Mouse (Mus musculus) right cerebral cortex, adult 18-20 months (tissue): ENCODE measurements around the gene Slc5a11.

ENCODE experiments used
- DNase-seq: peaks from one replicate; pipeline ENCODE4 v3.0.0; 2022; ENCODE audit warnings: mixed read lengths

Slc5a11 gene

DNA sequence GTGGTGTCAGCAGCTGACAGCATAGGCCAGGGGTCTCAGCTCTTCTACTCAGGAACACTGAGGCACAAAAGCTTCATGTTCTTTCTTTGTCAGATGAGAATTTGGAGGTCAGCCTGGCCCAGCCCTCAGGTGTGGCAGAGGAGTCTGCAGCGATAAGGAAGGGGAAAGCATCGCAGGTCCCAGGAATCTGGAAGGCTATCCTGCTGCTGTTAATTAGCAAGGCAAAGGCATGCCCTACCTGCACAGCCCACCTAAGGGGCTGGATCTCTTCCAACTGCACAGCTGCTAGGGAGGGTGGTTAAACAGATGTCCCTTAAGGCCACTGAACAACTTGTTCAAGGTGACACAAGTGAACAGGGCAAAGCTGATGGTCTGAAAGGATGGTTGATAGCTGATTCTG is 558 bp downstream of the Slc5a11 start:
- no peak for DNase-seq

DNA sequence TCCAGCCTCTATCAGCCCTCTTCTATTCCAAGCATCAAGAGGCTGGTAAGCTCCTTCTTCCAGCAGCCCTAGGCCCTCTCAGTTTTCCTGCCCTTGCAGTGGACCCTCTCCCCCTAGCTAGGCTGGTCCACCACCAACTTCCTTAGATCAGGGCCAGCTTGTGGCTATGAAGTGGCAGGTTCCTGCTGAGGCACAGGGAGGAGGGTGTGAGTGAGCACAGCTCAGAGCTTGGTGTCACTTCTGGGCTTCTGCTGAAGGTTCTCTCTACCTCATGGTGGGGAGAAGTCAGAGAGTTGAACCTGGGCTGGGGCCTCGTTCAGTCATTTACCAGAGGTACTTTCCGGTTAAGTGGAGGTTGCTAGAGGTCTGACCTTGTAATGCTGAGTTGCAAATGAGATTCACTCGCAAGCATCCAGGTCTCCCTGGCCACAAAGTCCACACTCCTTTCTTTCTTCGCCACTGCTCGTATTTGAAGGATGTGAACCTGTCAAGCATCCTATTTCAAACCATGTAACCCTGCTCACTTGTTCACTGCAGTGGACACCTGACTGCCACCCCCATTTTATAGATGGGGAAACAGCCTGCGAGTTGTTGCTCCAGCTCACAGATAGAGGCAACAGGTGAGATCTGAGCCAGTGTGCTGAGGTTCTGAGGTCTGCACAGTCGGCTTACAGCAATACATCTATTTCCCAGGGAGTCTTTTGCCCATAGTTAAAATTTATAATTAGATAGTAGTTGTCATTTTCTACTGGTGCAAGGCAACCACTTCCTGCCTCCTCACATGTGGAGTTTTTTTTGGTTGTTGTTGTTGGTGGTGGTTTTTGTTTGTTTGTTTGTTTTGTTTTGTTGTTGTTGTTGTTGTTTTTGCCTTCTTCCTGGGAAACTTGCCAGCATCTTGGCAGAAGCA is 3.1 kb downstream of the Slc5a11 start:
- DNase-seq, result no peak

DNA sequence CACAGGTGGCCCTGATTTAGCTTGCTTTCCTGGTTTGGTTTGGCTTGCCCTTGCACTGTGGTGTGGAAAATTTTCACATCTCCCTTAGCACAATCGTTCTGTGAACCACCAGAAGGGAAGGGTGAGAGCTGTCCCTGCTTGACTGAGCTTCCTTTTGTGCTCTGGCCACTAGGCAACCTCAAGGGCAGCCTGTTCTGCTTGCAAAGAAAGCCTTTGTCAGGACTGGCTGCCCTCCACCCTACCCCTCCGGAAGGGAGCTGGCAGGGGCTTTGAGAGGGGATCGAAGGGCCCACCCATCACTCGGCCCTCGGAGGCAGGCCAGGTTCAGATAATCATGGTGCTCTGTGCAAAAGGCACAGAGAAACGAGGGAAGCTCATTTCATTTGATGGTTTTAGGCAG is 4.0 kb downstream of the Slc5a11 start:
- peak; percentile 60 for DNase-seq

DNA sequence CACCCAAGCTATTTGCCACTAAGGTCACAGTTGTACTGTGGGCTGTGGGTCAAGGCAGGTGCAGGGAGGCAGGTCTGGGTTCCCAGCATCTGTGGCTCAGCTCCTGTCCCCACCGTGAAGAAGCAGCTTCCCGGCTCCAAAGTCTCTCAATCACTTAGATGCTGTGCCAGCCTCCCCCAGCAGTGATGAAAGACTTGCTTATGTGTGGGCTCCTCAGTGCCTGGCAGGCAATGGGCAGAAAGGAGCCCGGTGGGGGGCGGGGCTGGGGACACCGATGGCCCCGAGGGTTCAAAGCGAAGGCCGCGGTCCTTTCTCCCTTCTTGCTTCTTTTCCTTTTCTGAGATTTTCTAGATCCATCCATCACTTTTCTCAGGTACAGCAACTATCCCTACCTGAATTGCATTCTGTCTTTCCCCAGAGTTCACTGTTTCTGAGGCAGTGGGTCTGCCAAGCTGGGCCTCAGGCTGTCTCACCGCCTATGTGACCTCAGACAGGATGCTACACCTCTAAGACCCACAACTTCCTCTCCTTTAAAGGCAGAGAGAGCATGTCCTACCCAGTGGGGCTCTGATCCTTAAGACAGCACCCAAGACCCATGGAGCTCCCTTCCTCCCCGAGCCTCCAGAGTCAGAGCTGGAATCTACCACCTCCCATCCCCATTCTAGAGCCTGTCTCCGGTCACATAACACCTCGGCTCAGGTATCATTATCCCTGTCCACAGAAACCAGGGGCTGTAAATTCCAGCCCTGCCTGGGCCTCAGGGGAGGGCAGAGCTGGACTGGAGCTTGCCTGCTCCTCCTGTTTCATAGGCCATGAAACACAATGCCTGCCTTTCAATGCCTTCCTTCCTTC is 5.4 kb downstream of the Slc5a11 start:
- DNase-seq, result peak; percentile 41

DNA sequence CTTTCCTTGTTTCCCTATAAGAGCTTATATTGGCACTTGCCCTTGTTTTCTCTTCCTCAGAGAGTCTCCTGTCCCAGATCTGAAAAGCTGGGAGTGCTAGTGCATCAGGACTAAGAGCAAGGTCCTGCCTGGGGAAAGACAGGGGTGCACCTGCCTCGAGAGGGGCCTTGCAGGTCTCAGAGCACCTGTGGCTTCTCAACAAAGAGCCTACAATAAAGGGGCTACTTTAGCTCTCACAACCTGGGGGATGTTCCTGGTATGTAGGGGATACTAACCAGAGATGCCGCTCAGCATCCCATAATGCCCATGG is 6.0 kb downstream of the Slc5a11 start:
- DNase-seq, result no peak

DNA sequence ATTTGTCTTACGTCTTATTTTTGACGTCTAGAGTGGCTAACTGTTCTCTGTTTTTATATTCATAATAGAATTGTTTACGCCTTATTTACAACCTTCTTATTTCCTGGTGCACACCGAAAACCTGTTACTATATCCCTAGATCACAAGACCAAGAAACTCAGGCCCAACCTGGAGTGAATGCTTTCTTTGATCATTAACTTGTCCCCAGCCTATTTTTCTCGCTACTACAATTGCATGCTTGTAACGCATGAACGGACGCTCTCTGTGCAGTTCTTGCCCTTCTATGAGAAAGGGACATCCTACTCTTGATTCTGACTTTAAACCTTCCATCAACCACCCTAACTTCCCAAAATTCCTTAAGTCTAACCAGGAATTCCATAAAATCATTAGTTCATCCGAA is 9.5 kb downstream of the Slc5a11 start:
- no peak for DNase-seq

DNA sequence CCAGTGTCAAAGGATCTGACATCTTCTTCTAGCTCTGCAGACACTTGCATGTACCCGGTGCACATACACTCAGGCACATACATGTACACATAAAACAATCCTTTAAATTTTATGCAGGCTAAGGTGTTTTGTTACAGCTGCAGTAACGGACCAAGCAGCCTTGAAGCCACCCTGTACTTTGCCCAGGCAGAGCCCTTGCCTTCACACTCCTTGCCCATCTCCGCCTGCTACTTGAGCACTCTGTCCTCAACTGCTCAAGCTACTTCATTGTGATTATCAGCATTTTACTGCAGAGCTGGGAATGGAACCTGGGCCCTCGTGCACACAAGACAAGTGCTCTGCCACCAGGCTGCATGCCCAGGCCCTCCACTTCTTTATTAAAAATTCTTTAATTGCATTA is 10.6 kb downstream of the Slc5a11 start:
- DNase-seq, result no peak

DNA sequence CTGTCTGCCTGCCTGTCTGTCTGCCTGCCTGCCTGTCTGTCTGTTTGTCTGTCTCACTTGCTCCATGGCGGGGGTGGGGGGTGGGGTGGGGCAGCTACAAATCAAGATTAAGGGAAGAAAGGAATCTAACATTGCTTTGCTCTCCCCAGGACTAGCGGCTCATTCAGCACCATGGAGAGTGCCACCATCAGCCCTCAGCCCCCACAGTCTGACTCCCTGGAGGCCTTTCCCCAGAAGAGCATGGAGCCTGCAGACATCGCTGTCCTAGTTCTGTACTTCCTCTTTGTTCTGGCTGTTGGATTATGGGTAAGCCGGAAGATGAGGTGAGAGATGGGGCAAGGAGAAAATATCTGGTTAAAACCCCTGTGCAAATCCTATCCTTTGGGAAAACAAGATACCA is 20.9 kb downstream of the Slc5a11 start:
- no peak for DNase-seq

DNA sequence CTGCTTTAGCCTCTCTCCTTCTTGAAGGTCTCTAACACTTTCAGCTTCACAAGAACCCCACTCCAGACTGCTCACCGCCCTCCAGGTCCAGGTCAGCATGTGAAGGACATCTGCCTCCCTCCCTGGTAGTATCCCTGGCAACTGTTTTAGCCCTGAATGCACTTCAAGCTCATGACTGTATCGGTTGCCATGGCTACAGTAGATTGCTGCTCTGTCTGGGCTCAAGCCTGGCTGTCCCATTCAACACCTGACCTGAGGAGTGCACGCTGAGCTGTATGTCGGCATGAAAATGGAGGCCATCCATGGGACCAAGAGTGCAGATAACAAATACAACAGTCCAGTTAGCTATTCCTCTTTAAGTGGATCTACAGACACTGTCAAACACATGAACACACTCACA is 24.0 kb downstream of the Slc5a11 start:
- no peak for DNase-seq

DNA sequence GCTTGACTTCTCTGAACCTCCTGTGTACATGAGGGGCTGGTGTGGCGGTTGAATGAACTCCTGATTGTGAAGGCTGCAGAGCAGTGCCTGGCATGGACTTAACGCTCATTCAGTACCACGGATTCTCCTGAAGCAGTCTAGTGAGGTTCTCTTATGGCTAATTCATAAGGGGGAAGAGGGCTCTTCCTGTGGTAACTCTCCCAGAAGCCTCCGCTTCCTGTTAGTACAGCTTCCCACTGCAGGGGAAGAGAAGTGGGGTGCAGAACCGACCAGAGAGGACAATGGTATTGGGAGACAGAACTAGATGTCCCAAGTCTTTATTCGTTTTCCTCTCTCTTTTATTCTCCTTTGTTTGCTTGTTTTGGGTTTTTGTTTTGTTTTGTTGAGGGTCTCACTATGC is 25.5 kb downstream of the Slc5a11 start:
- no peak for DNase-seq

DNA sequence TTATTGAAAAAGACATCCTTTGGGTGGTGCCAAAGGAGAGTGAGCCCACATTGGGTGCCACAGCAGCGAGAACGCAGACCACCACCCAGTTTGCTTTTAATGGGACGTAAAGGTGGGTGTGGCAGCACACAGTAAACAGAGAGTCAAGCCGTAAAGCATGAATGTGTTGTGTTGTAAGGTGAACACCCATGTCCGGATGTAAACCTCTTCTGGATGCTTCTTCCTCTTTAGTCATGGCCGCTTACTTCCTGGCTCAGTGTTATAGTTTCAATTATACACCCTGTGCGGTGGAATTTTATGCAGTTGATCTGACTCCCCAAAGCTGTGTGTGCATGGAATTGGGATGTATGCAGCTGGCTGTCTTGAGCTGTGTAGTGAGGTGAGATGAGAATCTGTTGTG is 27.7 kb downstream of the Slc5a11 start:
- no peak for DNase-seq

DNA sequence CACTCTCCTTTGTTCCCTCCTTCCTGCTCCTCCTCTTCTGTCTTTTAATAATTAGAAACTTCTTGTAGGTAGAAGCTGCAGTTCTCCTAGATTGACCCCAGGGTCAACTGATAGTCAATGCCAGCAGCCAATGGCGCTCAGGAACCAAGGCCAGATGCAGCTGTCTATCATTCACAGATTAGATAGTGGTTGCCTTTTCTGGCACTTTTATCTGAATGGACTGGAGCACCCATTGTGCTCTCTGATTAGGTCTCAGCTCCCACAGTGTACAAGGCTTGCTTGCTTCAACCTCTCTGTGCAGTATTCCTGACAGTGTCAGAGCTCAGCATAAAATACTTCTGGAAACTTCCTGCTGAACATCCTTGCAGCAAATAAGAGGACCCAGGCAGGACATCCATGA is 30.3 kb downstream of the Slc5a11 start:
- DNase-seq, result no peak

DNA sequence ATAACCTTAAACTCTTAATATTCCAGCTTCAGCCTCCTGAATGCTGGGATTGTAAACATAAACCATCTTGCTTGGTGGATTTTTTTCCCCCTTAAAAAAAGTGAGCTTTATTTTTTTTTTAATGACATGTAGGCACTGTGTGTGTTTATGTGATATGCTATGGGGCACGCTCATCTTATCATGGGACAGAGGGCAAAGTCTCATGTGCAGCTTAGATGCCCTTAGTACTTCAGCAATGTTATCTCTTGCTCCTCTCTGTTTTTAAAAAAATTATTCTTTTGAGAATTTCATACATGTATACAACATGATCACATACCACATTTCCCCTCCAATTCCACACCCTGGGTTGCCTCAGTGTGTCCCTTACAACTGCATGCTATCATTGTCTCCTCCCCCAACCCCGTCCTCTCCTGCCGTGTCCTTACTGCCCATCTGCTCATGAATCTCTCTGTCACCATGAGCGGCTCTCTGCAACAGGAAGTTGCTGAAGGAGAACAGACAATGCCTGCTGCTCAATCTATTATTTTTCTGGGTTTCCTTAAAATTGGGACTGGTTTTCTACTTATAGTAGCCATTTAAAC is 32.0 kb downstream of the Slc5a11 start:
- DNase-seq, result no peak

DNA sequence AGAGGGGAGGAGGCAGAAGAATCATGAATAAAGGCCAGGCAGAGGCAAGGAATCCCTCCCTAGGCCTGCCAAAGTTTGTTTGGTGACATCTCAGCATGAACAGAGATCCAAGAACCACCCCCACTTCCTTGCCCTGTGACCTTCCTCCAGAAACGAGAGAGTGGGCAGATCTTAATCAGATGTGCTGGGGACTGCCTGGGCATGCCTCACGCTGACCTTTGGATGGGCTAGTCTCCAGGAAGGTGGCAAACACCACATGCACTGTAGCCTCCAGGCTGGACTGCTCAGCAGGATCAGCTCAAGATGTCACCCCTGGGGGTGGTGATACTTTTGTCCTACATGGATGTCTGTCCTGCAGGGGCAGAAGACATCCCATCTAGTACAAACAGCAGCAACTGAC is 33.6 kb downstream of the Slc5a11 start:
- no peak for DNase-seq

DNA sequence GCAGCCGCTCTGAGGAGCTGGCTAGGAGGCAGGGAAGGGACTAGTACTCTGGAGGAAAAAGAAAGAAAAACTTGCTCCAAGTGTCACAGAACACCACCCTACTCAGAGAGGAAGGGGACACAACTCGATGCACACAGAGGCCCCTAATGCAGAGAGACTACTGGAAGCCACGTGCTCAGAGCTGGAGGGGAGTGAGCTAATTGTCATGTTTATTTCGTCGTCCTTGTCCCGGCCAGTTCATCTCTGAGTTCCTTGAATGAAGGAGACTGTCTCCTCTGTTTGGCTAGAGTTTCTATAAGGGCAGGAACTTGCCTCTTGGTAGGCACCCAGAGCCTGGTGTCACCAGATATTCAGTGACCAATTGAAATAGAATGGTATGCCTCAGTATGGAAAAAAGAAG is 36.8 kb downstream of the Slc5a11 start:
- DNase-seq, result no peak

DNA sequence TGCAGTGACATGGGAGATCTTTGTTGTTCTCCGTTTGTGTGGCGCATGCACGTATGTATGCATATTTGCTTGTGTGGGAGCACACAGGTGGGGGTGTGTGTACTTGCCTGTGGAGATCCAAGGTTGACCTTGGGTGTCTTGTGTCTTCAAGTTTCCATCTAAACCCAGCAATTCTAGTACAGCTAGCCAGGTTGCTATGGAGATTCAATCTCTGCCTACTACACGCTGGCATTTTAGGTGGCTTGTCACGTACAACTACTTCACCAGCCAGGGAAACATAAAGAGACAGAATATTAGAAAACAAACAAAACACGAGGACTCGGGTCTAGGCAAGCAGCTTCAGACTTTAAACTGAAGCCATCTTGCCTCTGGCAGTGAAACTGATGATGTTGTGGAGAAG is 38.8 kb downstream of the Slc5a11 start:
- no peak for DNase-seq

DNA sequence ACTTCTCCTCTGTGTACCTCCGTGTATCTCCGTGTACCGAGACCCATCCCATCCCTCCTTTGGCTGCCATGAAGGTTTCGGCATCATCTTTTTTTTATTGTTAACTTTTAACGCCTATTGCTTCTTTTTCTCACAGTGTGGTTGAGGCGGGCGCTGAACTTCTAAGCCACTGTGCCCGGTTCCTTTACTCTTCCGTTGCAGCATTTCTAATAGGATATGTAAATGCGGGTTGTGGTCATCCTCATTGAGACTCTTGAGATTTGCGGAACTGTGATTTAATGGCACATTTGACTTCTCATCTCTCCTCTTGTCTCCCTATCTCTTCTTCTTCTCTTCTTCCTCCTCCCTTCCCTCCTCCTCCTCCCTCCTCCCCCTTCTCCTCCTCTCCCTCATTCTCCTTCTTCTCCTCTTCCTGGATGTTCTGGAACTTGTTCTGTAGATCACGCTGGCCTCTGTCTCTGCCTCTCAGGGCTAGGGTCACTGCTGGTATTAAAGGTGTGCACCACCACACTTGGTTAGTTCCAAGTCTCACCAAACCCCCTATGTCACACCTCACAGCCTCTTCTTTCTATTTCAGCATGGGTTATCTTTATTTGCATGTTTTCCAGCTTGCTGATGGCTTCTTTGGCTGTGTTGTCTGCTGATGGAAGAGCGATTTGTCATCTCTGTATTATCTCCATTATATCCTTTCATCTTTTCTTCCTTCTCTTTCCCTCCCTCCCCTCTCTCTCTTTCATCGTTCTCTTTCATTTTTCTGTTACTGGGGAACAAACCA is 39.8 kb downstream of the Slc5a11 start:
- no peak for DNase-seq

DNA sequence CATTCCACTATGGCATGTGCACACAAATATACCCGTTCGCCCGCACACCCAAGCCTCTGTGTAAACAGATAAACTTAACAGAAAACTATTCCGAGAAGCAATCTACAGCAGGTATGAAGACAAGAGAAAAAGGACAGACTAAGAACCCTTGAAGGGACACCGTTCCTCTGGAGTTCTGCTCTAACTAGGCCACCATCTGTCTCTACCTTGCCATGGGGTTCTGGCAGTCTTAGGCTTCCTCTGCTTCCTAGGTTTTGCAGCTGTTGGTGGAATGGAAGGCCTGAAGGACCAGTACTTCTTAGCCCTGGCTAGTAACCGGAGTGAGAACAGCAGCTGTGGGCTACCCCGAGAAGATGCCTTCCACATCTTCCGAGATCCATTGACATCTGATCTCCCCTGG is 43.5 kb downstream of the Slc5a11 start:
- no peak for DNase-seq

DNA sequence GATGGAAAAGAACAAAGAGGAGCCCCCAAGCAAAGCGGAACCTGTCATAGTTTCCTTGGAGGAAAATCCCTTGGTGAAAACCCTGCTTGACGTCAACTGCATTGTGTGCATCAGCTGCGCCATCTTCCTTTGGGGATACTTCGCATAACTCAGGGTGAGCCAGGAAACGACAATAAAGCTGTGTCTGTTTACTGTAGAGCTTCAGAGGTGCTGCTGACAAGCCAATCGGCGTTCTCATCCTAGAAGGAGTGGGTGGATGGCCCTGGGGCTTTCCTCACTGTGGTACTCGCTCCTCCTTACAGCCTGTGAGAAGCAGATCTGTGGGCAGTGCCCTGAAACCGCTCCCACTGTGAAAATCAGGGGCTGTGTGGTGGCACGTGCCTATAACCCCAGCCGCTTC is 58.5 kb downstream of the Slc5a11 start:
- no peak for DNase-seq

DNA sequence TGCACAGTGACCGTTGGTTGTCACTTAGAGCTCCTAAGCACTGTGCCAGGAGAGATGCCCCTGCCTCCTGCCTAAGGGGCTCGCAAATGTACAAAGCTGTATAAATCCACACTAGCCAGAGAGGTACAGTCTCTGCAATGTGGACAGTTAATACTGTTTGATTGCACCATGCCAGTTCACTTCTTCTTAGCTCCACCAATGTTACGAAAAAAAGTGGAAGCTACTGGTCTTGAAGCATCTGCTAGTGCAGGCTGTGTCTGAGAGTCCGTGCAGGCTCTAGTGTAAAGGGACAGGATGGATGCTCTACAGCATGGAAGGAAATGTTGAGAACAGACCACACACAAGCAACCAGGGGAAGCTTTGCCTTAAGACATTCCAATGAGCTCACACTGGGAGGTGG is 62.0 kb downstream of the Slc5a11 start:
- no peak for DNase-seq

DNA sequence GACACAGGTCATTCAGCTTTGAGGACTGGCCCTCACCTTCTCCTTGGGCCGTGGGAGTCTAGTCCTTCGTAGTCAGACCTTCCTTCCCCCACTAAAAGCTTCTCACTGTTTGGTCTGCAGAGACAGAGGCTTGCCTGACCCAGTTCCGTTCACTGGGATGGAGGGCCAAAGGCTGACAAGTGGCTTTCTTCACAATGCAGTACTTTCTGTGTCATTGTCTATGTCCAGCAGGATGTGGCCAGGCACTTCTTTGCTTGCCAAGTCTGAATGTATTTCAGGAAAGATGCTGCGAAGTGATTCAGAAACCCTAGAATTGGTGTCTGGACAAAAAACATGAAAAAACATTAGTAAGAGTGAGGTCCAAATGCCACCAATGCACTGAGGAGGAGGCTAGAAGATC is 65.2 kb downstream of the Slc5a11 start:
- DNase-seq, result no peak

DNA sequence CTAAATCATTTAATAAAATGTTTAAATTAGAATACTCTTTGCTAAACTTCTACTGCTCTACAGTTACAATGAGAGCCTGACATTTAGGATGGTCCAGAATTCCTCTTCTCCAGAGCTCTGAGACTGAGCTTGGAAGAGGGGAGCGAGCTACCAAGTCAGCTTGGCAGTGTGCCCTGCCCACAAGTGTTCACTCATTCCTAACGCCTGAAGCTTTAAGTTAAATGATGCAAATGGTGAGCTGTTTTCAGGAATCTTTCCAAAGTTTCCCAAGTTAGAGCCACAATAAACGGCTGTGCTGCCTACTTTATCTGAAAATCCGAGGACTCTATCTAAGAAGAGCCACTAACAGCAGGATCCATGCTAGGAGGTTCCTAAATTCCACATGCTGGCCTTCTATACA is 69.2 kb downstream of the Slc5a11 start:
- DNase-seq, result peak; percentile 52

DNA sequence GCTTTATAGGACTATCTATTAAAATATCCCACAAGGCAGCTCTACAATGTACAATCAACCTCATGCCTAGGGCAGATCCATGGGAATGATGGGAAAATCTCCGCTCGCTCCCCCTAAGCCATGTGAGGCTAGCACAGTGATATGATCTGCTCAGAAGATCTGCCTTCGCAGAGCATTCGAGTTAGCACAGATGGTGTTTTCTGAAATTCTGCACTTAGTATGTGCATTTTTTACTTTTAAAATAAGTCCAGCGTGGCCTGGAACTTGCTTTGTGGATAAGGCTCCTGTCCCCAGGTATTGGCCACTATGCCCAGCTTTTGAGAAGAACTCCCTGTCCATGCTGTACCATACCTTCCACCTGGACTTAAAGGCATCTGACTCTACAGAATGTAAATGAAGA is 71.3 kb downstream of the Slc5a11 start:
- no peak for DNase-seq
